Mouse (Mus musculus): ENCODE measurements at regions not wholly inside any gene's neighbourhood (a gene's known extent, or its start where the extent isn't known, plus 50 kb on each side); places are given as distances from the start of the nearest gene placed in this dataset.

DNA sequence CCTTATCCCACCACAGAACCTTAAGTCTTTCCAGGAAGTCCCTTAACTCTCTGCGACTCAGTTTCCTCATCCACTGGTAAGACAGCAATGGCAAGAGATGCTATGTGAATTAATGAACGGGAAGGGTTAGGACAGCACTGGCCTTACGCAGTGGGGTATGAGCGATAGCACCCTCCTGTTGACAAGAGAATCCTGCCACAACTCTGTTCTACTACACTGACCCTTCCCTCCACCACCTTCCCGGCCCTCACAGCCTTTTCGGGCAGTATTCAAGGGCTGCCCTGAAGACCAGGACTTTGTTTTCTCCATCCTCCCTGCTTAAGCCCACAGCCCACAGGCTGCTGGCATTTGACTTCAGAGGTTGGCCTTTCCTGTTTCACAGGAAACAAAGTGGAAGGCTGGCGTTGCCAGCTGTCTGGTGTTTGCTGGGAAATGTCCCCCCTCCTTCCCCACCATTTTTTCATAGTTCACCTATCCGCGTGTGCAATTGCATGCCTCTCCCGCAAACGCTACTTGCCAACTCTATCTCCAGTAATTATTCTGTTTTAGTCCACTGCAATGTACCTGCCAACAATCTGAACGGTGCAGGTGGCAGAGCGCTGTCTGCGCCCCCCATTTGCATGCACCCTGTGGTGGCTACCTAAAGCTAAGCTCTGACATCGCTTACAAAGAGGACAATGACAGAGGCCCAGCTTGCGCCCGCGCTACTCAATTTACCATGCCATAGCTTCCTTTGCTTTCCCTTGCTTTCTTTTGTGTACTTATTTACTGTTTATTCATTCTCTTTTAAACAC is 251.2 kb upstream of the Sp8 start:
- TF ChIP-seq CTCF (IDR thresholded peaks at IDR 0.05; ENCODE audit: control insufficient read depth, insufficient read depth, insufficient replicate concordance, low read depth, low read length), result no peak
- TF ChIP-seq POLR2A (IDR thresholded peaks at IDR 0.05; ENCODE audit: control insufficient read depth, low read depth, low read length), result no peak

Data from testis, adult 2 months (tissue).